Mouse (Mus musculus) right cerebral cortex, postnatal 36 days (tissue): ENCODE data around the gene Specc1l.

Experiments
- DNase-seq, 2 experiments: peaks; one replicate each; pipeline ENCODE4 v3.0.0; 2022; ENCODE audit warnings: low spot score in 2 of 2, mixed read lengths in 1 of 2

The Specc1l gene

DNA sequence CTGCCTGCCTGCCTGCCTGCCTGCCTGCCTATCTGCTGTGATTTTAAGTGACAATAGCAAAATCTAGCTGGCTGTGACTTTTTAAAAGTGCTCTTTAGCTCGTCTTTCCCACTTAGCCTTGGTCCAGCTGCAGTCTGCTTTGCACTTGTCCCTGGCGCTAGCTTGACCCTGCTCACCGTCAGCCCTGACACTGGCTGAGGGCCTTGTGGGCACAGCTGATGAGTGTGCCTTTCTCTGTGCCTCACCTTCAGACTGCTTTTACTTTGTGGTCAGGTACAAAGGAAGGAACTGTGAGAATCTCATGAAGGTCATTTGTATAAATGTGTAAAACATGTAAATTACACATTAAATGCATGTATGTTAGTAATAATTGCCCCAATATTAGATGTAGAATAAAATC lies 12.3 kb downstream of the Specc1l start:
- DNase-seq, result no peak

DNA sequence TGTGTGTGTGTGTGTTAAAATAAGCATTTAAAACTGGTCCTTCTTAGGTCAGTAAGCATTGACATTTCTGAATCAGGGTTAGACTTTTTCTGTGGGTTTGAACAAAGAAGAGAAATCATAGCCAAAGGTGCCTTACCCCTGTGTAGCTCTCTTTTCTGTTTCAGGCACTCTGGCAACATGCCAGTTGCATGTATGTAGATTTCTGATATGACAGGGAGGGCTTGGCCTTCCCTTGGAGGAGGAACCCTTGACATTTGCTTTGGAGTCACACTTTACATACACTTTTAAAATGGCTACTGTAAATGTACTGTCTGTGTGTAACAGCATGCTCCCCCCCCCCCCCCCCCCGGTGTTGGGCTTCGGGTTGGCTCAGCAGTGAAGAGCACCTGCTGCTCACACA lies 12.8 kb downstream of the Specc1l start:
- DNase-seq, result no peak

- no peak for DNase-seq
Measured at GRCm38 (mm10) chr10:75227381-75227780, 15.5 kb downstream of the Specc1l start.

GRCm38 (mm10) chr10:75230572-75230971 lies 18.7 kb downstream of the Specc1l start:
- DNase-seq, result no peak

- no peak for DNase-seq
Measured at GRCm38 (mm10) chr10:75231876-75232275, 20.0 kb downstream of the Specc1l start.

- no peak for DNase-seq
Measured at GRCm38 (mm10) chr10:75232612-75233155, 20.8 kb downstream of the Specc1l start.

DNA sequence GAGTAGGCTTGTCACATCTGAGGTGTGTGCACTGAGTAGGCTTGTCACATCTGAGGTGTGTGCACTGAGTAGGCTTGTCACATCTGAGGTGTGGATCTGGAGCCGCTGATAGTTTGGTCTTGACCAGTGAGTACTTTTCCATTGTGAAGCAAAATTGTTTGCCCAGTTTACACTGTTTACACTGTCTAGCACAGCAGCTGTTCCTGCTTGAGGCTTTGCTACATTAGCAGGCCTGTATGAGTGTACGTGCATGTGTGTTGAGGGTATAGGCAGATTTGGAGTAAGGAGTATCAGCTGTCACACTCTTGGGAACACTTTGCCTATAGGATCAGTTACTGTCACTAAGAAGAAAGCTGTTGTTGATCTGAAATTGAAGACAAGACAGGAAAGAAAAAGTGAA lies 21.6 kb downstream of the Specc1l start:
- DNase-seq, result no peak

GRCm38 (mm10) chr10:75235726-75236125 lies 23.9 kb downstream of the Specc1l start:
- no peak for DNase-seq

GRCm38 (mm10) chr10:75236156-75236555 lies 24.3 kb downstream of the Specc1l start:
- DNase-seq, result no peak

- DNase-seq, result no peak
Measured at GRCm38 (mm10) chr10:75237166-75237565, 25.3 kb downstream of the Specc1l start.

- DNase-seq, result no peak
Measured at GRCm38 (mm10) chr10:75240583-75241250, 28.8 kb downstream of the Specc1l start.

DNA sequence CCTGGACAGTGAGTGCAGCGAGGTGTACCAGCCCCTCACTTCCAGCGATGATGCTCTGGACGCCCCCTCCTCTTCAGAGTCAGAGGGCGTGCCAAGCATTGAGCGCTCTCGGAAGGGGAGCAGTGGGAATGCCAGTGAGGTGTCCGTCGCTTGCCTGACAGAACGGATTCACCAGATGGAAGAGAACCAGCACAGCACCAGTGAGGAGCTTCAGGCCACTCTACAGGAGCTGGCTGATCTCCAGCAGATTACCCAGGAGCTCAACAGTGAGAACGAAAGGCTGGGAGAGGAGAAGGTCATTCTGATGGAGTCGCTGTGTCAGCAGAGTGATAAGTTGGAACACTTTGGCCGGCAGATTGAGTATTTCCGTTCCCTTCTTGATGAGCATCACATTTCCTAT lies 33.9 kb downstream of the Specc1l start:
- DNase-seq, result no peak

DNA sequence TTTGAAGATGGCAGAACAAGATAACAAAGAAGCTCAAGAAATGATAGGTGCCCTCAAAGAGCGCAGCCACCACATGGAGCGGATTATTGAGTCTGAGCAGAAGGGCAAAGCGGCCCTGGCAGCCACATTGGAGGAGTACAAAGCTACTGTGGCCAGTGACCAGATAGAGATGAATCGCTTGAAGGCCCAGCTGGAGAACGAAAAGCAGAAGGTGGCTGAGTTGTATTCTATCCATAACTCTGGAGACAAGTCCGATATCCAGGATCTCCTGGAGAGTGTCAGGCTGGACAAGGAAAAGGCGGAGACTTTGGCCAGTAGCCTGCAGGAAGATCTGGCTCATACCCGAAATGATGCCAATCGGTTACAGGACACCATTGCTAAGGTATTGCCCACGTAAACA lies 34.5 kb downstream of the Specc1l start:
- DNase-seq, result no peak

DNA sequence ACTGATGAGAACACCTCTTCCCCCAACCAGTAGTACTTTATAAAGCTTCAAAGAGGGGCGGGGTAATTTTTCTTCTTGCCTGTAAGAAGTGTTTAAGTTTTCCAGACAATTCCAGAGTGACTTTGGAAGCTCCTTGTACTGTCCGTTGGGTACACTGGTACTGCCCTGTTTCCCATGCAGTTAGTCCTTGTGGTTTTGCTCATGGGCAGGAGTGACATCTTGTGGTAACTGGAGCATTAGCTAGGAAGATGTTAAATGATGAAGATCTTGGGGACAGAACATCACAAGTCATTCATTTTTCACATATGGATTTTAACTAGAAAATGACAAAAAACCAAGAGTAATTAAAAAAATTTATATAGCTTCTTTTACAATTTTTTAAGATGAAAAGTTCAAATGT lies 39.1 kb downstream of the Specc1l start:
- DNase-seq, result no peak

GRCm38 (mm10) chr10:75252301-75253022 lies 40.6 kb downstream of the Specc1l start:
- DNase-seq, result no peak

GRCm38 (mm10) chr10:75255091-75255490 lies 43.2 kb downstream of the Specc1l start:
- no peak for DNase-seq

DNA sequence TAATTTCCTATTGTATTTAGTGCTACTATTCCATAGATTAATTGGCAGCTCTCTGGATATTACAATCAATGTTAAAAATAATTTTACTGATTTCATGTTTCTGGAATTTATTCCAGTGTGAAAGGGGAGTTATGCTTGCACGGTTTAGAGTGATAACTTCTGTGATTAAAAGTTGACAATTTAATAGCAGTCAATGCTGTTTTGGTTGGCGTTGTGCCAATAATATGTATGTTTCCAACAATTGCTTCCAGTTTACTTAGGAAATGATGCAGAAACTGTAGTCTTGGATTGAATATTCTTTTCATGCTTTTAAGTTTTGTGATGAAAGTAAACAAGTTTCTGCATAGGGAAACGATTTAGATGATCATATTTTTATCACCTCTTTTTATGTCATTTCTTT lies 45.5 kb downstream of the Specc1l start:
- DNase-seq, result no peak

GRCm38 (mm10) chr10:75258241-75258640 lies 46.4 kb downstream of the Specc1l start:
- DNase-seq, result no peak

- no peak for DNase-seq
Measured at GRCm38 (mm10) chr10:75261268-75261667, 49.4 kb downstream of the Specc1l start.

- no peak for DNase-seq
Measured at GRCm38 (mm10) chr10:75264993-75265555, 53.2 kb downstream of the Specc1l start.

- no peak for DNase-seq
Measured at GRCm38 (mm10) chr10:75273020-75273419, 61.1 kb downstream of the Specc1l start.

- DNase-seq, result no peak
Measured at GRCm38 (mm10) chr10:75276427-75277013, 64.6 kb downstream of the Specc1l start.
